Mouse (Mus musculus): ENCODE results near the gene Gnaq. TPM values are rescaled to one million over a fixed set of nuclear protein-coding genes. Genes with fewer than 3 reads are reported as not detected.

Gene Gnaq
- polyA plus RNA-seq, 1 experiment from 2014 or later = 26.7 TPM

DNA sequence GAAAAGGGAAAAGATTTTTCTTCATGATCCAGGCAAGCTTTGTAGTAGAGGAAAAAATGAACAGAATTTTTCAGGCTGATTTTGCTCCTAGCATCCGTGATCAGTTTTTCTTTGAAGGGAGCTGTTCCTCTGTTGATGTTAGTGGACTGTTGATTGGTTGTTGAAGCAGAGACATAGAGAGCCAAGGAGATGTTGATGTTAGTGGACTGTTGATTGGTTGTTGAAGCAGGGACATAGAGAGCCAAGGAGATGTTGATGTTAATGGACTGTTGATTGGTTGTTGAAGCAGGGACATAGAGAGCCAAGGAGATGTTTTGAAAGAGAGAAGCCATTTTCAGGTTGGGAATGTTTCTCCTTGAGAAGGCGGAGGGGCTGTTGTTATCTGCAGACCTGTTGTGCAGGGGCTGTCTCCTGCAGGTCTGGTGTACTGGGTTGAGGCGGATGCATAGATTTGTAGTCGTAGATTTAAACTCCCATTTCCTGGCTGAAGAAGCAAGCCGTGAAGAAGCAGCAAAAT lies 5.5 kb downstream of the Gnaq start:
- 48% methylated on average over 5 of the region's 5 CpGs for WGBS
- Histone ChIP-seq H3K4me2 (ENCODE audit: low read depth, low read length) (0 out of 2 replicates have a peak overlapping the region, but pooled peaks have one; percentile 8), H3K27me3 (replicated peaks; ENCODE audit: control insufficient read depth, insufficient read depth, low read length) (no peaks in the 10 kb centered on the region), H3K27ac (ENCODE audit: low read length) (0 out of 2 replicates have a peak overlapping the region, but pooled peaks have one; percentile 26), H3K4me3 (ENCODE audit: low read length) (no peak overlapping the region), H3K36me3 (ENCODE audit: control insufficient read depth, insufficient read depth, low read length) (no peaks in the 10 kb centered on the region), H3K9me3 (ENCODE audit: control insufficient read depth, low read length) (no peaks in the 10 kb centered on the region), H3K4me1 (ENCODE audit: control insufficient read depth, insufficient read depth, low read length) (peaks cover 45% of the 10 kb centered on the region), H3K9ac (ENCODE audit: low read depth, low read length) (no peak overlapping the region)
- no peak for ATAC-seq

GRCm38 (mm10) chr19:16140710-16141109 lies 8.1 kb downstream of the Gnaq start:
- WGBS = 64% methylated on average over 4 of the region's 4 CpGs
- H3K9ac ChIP-seq (ENCODE audit: low read depth, low read length) = no peak overlapping the region
- H3K4me3 ChIP-seq (ENCODE audit: low read length) = no peak overlapping the region
- H3K4me1 ChIP-seq (ENCODE audit: control insufficient read depth, insufficient read depth, low read length) = peaks cover 38% of the 10 kb centered on the region
- H3K4me2 ChIP-seq (ENCODE audit: low read depth, low read length) = no peak overlapping the region
- no peaks in the 10 kb centered on the region for H3K36me3 ChIP-seq (ENCODE audit: control insufficient read depth, insufficient read depth, low read length)
- H3K27ac ChIP-seq (ENCODE audit: low read length) = no peak overlapping the region
- H3K27me3 ChIP-seq (replicated peaks; ENCODE audit: control insufficient read depth, insufficient read depth, low read length) = no peaks in the 10 kb centered on the region
- ATAC-seq = no peak
- H3K9me3 ChIP-seq (ENCODE audit: control insufficient read depth, low read length) = no peaks in the 10 kb centered on the region

DNA sequence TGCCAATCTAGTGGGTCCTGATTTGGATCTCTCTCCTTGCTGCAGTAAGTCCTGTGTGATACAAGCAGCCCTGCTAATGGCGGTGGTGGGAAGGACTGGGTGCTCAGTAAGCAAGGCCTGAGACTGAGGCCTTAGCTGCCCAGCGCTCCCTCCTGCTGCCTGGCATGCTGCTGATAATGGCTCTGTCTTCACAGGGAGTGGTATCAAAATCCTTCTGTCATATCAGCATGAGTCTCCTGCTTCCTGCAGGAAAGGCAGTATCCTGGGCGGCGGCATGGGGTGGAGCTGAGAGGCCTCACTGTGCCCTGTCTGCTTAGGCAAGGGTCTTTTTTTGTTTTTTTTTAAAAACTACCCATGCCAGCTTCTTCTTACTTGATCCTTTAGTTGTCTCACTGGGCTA lies 9.2 kb downstream of the Gnaq start:
- Histone ChIP-seq H3K36me3 (ENCODE audit: control insufficient read depth, insufficient read depth, low read length) (no peaks in the 10 kb centered on the region), H3K9ac (ENCODE audit: low read depth, low read length) (no peak overlapping the region), H3K4me2 (ENCODE audit: low read depth, low read length) (no peak overlapping the region), H3K4me3 (ENCODE audit: low read length) (no peak overlapping the region), H3K27ac (ENCODE audit: low read length) (no peak overlapping the region), H3K9me3 (ENCODE audit: control insufficient read depth, low read length) (no peaks in the 10 kb centered on the region), H3K27me3 (replicated peaks; ENCODE audit: control insufficient read depth, insufficient read depth, low read length) (no peaks in the 10 kb centered on the region), H3K4me1 (ENCODE audit: control insufficient read depth, insufficient read depth, low read length) (peaks cover 38% of the 10 kb centered on the region)
- WGBS = 47% methylated on average over 4 of the region's 4 CpGs
- ATAC-seq = peak; percentile 69

DNA sequence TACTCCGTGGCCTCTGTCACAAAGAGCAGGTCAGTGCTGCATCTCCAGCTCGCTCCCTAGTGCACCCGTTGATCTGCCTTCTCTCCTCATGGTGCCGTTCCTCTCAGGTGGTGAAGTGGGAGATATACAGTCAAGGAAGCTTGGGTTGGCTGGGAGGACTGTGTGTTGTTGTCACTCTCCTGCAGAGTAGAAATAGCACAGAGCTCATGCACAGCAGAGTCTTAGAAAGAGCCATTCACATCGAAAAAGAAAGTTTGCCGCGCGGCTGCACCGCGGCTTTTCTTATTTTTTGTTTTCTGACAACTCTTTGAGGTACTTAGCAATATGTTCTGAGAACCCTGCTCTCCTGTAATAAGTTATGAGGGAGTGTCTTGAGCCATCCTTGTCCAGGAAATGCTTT lies 10.4 kb downstream of the Gnaq start:
- no peaks in the 10 kb centered on the region for H3K27me3 ChIP-seq (replicated peaks; ENCODE audit: control insufficient read depth, insufficient read depth, low read length)
- no peak overlapping the region for H3K4me3 ChIP-seq (ENCODE audit: low read length)
- H3K9me3 ChIP-seq (ENCODE audit: control insufficient read depth, low read length) = no peaks in the 10 kb centered on the region
- no peak overlapping the region for H3K9ac ChIP-seq (ENCODE audit: low read depth, low read length)
- H3K27ac ChIP-seq (ENCODE audit: low read length) = no peak overlapping the region
- no peaks in the 10 kb centered on the region for H3K36me3 ChIP-seq (ENCODE audit: control insufficient read depth, insufficient read depth, low read length)
- H3K4me1 ChIP-seq (ENCODE audit: control insufficient read depth, insufficient read depth, low read length) = peaks cover 33% of the 10 kb centered on the region
- WGBS = 96% methylated on average over 10 of the region's 10 CpGs
- no peak for ATAC-seq
- H3K4me2 ChIP-seq (ENCODE audit: low read depth, low read length) = no peak overlapping the region

- peaks cover 7% of the 10 kb centered on the region for H3K4me1 ChIP-seq (ENCODE audit: control insufficient read depth, insufficient read depth, low read length)
- H3K4me2 ChIP-seq (ENCODE audit: low read depth, low read length) = no peak overlapping the region
- no peaks in the 10 kb centered on the region for H3K27me3 ChIP-seq (replicated peaks; ENCODE audit: control insufficient read depth, insufficient read depth, low read length)
- no peak overlapping the region for H3K4me3 ChIP-seq (ENCODE audit: low read length)
- no peak overlapping the region for H3K27ac ChIP-seq (ENCODE audit: low read length)
- 86% methylated on average over 6 of the region's 6 CpGs for WGBS
- no peak overlapping the region for H3K9ac ChIP-seq (ENCODE audit: low read depth, low read length)
- ATAC-seq = no peak
- no peaks in the 10 kb centered on the region for H3K9me3 ChIP-seq (ENCODE audit: control insufficient read depth, low read length)
- no peaks in the 10 kb centered on the region for H3K36me3 ChIP-seq (ENCODE audit: control insufficient read depth, insufficient read depth, low read length)
These were observed 14.8 kb downstream of the Gnaq start for GRCm38 (mm10) chr19:16147446-16147845.

DNA sequence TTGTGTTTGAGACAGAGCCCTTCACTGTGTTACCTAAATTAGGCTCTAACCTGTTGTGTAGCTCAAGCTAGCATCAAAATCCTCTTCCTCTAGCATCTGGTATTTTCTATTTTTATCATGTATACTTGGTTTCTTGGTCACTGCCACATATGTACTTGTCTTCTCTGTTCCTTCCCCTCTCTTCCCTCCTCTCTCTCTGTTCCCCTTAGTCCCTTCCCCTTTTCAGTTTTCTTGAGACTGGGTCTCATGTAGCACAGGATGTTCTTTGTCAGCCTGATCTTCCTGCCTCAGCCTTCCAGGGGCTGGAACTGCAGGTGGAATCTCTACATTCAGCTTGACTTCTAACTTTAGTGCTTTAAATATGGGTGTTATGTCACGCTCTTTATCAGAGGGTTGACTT lies 16.5 kb downstream of the Gnaq start:
- Histone ChIP-seq H3K27ac (ENCODE audit: low read length) (no peak overlapping the region), H3K4me2 (ENCODE audit: low read depth, low read length) (no peak overlapping the region), H3K4me3 (ENCODE audit: low read length) (no peak overlapping the region), H3K27me3 (replicated peaks; ENCODE audit: control insufficient read depth, insufficient read depth, low read length) (no peaks in the 10 kb centered on the region), H3K9ac (ENCODE audit: low read depth, low read length) (no peak overlapping the region), H3K4me1 (ENCODE audit: control insufficient read depth, insufficient read depth, low read length) (peaks cover 7% of the 10 kb centered on the region), H3K9me3 (ENCODE audit: control insufficient read depth, low read length) (no peaks in the 10 kb centered on the region), H3K36me3 (ENCODE audit: control insufficient read depth, insufficient read depth, low read length) (no peaks in the 10 kb centered on the region)
- WGBS = 95% methylated on average over 1 of the region's 1 CpGs
- no peak for ATAC-seq

DNA sequence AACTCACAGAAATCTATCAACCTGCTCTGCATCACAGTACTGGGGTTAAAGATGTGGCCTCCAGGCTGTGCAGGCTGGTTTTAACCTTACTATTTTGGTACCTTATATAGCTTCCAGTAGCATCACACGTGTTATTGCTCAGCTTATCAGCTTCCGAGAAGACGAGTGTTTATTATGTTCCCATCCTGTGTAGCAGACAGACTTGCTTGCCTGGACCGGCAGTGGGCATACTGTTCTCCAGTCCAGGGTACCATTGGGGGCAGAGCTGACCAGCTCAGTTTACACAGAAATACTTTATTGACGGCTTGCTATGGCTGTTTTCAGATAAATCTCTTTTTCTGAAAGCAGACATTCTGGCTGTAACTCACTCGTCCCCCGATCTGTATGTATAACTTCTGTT lies 17.7 kb downstream of the Gnaq start:
- Histone ChIP-seq H3K4me1 (ENCODE audit: control insufficient read depth, insufficient read depth, low read length) (peaks cover 9% of the 10 kb centered on the region), H3K27ac (ENCODE audit: low read length) (no peak overlapping the region), H3K4me3 (ENCODE audit: low read length) (no peak overlapping the region), H3K36me3 (ENCODE audit: control insufficient read depth, insufficient read depth, low read length) (no peaks in the 10 kb centered on the region), H3K9ac (ENCODE audit: low read depth, low read length) (no peak overlapping the region), H3K27me3 (replicated peaks; ENCODE audit: control insufficient read depth, insufficient read depth, low read length) (no peaks in the 10 kb centered on the region), H3K9me3 (ENCODE audit: control insufficient read depth, low read length) (no peaks in the 10 kb centered on the region), H3K4me2 (ENCODE audit: low read depth, low read length) (no peak overlapping the region)
- no peak for ATAC-seq
- 54% methylated on average over 7 of the region's 7 CpGs for WGBS

DNA sequence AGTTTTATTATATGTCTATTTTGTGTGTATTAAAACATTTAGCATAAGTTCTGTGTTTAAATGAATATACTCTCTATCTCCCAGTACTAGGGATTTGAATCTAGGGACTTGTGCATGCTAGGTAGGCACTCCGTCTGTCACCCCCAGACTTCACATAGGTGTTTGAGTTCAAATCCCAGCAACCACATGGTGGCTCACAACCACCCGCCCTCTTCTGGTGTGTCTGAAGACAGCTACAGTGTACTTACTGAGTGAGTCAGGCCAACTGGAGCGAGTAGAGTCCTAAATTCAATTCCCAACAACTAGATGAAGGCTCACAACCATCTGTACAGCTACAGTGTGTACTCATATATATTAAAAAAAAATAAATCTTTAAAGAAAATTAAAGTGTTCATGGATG lies 21.2 kb downstream of the Gnaq start:
- no peak overlapping the region for H3K27ac ChIP-seq (ENCODE audit: low read length)
- no peaks in the 10 kb centered on the region for H3K36me3 ChIP-seq (ENCODE audit: control insufficient read depth, insufficient read depth, low read length)
- H3K27me3 ChIP-seq (replicated peaks; ENCODE audit: control insufficient read depth, insufficient read depth, low read length) = no peaks in the 10 kb centered on the region
- H3K9me3 ChIP-seq (ENCODE audit: control insufficient read depth, low read length) = no peaks in the 10 kb centered on the region
- WGBS = 95% methylated on average over 3 of the region's 3 CpGs
- no peak overlapping the region for H3K4me2 ChIP-seq (ENCODE audit: low read depth, low read length)
- ATAC-seq = no peak
- no peak overlapping the region for H3K9ac ChIP-seq (ENCODE audit: low read depth, low read length)
- H3K4me3 ChIP-seq (ENCODE audit: low read length) = no peak overlapping the region
- H3K4me1 ChIP-seq (ENCODE audit: control insufficient read depth, insufficient read depth, low read length) = peaks cover 10% of the 10 kb centered on the region

- Histone ChIP-seq H3K27ac (ENCODE audit: low read length) (no peak overlapping the region), H3K27me3 (replicated peaks; ENCODE audit: control insufficient read depth, insufficient read depth, low read length) (no peaks in the 10 kb centered on the region), H3K9ac (ENCODE audit: low read depth, low read length) (no peak overlapping the region), H3K4me1 (ENCODE audit: control insufficient read depth, insufficient read depth, low read length) (peaks cover 10% of the 10 kb centered on the region), H3K4me2 (ENCODE audit: low read depth, low read length) (no peak overlapping the region), H3K36me3 (ENCODE audit: control insufficient read depth, insufficient read depth, low read length) (no peaks in the 10 kb centered on the region), H3K4me3 (ENCODE audit: low read length) (no peak overlapping the region), H3K9me3 (ENCODE audit: control insufficient read depth, low read length) (no peaks in the 10 kb centered on the region)
- ATAC-seq = no peak
These were observed 21.8 kb downstream of the Gnaq start for GRCm38 (mm10) chr19:16154480-16154879.

DNA sequence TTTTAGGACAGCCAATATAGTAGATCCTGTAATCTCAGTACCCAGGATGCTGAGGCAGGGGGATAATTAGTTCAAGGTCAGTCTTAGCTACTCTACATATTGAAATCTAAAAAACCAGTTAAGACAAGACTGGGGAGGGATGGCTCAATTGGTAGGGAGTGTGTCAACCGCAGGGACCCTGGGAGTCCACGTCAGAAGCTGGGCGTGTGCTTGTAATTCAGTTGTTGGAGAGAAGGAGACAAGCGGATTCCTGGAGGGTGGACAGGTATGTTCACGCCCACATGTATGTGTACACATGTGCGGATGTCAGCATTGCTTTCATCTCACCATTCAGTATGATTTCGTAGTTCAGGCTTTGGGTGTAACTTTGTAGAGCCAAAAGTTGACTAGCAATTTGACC lies 24.5 kb downstream of the Gnaq start:
- Histone ChIP-seq H3K27ac (ENCODE audit: low read length) (no peak overlapping the region), H3K9me3 (ENCODE audit: control insufficient read depth, low read length) (no peaks in the 10 kb centered on the region), H3K36me3 (ENCODE audit: control insufficient read depth, insufficient read depth, low read length) (no peaks in the 10 kb centered on the region), H3K4me3 (ENCODE audit: low read length) (no peak overlapping the region), H3K9ac (ENCODE audit: low read depth, low read length) (no peak overlapping the region), H3K4me2 (ENCODE audit: low read depth, low read length) (no peak overlapping the region), H3K27me3 (replicated peaks; ENCODE audit: control insufficient read depth, insufficient read depth, low read length) (no peaks in the 10 kb centered on the region), H3K4me1 (ENCODE audit: control insufficient read depth, insufficient read depth, low read length) (peaks cover 13% of the 10 kb centered on the region)
- 90% methylated on average over 7 of the region's 7 CpGs for WGBS
- no peak for ATAC-seq

Data from intestine, embryonic 16.5 days (tissue).